Mouse (Mus musculus): ENCODE data around the gene Dhh. TPM values are rescaled to one million over a fixed set of nuclear protein-coding genes. Genes with fewer than 3 reads are reported as not detected.

Dhh gene
- polyA plus RNA-seq, 2 experiments = 0.08 TPM; not detected in 1

DNA sequence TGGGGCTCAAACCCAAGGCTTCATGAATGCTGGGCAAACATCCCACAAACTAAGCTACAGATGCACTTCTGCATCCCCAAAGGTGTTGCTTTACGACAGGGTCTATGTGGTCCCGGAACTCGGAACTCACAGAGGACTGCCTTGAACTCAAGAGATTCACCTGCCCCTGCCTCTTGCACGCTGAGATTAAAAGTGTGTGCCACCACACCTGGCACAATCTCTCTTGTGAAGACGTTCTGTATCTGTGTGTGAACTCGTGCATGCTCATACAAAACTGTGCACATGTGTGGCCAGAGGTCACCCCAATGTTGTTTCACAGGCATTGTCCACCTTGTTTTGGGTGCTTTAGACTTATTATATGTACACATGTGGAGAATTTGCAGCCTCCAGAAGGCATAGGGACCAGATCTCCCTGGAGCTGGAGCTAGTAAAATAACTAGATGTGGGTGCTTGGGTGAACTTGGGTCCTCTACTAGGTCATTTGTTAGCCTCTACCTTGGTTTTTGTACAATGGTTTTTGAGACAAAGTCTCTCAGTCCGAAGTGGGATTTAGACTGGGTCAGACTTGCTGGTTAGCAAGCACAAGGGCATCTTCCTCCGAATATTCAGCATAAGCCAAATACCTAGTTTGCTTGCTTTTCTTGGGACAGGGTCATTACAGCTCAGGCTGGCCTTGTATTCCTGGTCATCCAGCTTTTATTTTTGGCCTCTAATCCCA, 31.8 kb upstream of the Dhh start:
- 35% methylated on average over 8 of the region's 8 CpGs for WGBS (ENCODE audit: insufficient replicate concordance)
- H3K4me3 ChIP-seq (ENCODE audit: insufficient read depth in 1 of 2, low read depth in 2 of 2, low read length in 2 of 2) = no peak overlapping the region
- no peak overlapping the region for H3K9ac ChIP-seq (replicated peaks)
- TF ChIP-seq CTCF (IDR thresholded peaks at IDR 0.05; ENCODE audit: low read depth) = no peak
- H3K27me3 ChIP-seq (ENCODE audit: control insufficient read depth, insufficient read depth, low read length) = no peaks in the 10 kb centered on the region
- no peak overlapping the region for H3K4me2 ChIP-seq (ENCODE audit: low read depth)
- ATAC-seq (ENCODE audit: insufficient read depth) = no peak
- peaks cover 3 to 4% of the 10 kb centered on the region in 2 experiments; a peak in 3 of 4 replicates for H3K4me1 ChIP-seq (replicated peaks; ENCODE audit: control insufficient read depth in 2 of 2, insufficient read depth in 2 of 2, low read length in 1 of 2)
- H3K27ac ChIP-seq = no peak overlapping the region; the same call in 1 of the 2 replicates
- H3K36me3 ChIP-seq (replicated peaks; ENCODE audit: control insufficient read depth, insufficient read depth, low read depth) = peaks cover 19% of the 10 kb centered on the region
- no peak for DNase-seq (ENCODE audit: low read depth in 3 of 3, low spot score in 3 of 3)
- no peaks in the 10 kb centered on the region for H3K9me3 ChIP-seq (ENCODE audit: control insufficient read depth, low read length)

DNA sequence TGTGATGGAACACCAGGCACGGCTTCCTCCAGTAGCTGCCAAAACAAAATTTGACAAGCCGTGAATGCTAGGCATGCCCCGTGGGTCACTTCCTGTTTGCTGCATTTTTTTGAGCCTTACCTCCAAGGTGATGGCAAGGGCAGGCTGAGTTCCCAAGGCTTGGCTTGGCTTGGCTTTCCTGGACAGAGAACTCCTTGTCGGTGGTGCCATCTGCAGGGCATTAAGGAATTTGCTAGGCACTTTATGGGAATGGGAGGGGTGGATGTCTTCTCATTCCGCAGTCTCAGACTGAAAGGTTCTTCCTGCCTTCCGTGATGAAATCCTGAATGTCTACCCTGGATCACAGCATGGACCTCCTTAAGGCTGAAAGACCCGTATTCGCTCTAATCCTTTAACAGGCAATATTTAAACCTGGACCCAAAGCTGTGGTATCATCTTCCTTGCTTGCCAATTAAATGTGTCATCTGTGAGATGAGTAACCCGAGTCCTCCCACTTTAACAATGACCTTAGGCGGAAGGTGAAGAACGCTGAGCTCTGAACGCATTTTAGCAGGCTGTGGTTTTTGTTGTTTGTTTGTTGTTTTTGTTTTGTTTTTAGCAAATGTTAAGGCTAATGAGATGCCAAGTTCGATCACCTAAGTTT, 30.4 kb upstream of the Dhh start:
- DNase-seq (ENCODE audit: low read depth in 3 of 3, low spot score in 3 of 3) (no peak), ATAC-seq (ENCODE audit: insufficient read depth) (no peak)
- peak; percentile 75 for TF ChIP-seq CTCF (IDR thresholded peaks at IDR 0.05; ENCODE audit: low read depth)
- no peak for TF ChIP-seq EP300 (IDR thresholded peaks at IDR 0.05; ENCODE audit: low read depth)
- Histone ChIP-seq H3K36me3 (replicated peaks; ENCODE audit: control insufficient read depth, insufficient read depth, low read depth) (peaks cover 19% of the 10 kb centered on the region), H3K9ac (replicated peaks) (no peak overlapping the region), H3K9me3 (ENCODE audit: control insufficient read depth, low read length) (no peaks in the 10 kb centered on the region), H3K4me1 (replicated peaks; ENCODE audit: control insufficient read depth in 2 of 2, insufficient read depth in 2 of 2, low read length in 1 of 2) (peaks cover 0 to 4% of the 10 kb centered on the region in 2 experiments; a peak in 1 of 4 replicates), H3K27ac (no peak overlapping the region), H3K4me3 (ENCODE audit: insufficient read depth in 1 of 2, low read depth in 2 of 2, low read length in 2 of 2) (no peak overlapping the region), H3K4me2 (ENCODE audit: low read depth) (no peak overlapping the region), H3K27me3 (ENCODE audit: control insufficient read depth, insufficient read depth, low read length) (no peaks in the 10 kb centered on the region)
- 15% methylated on average over 13 of the region's 13 CpGs for WGBS (ENCODE audit: insufficient replicate concordance)

DNA sequence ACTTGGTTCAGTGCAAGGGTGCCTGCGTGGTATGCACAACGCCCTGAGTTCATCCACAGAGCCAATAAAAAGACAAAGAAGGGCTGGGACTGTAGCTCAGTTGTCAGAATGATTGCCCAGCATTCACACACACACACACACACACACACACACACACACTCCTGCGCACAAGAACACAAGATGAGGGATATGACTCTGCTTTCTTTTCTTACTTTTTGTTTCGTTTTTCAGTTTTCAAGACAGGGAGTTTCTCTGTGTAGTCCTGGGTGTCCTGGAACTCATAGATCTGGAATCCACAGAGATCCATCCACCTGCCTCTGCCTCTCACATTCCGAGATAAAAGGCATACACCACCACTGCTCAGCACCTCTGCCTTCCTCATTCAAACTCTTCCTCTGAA, 29.2 kb upstream of the Dhh start:
- WGBS (ENCODE audit: insufficient replicate concordance) = 71% methylated on average over 5 of the region's 5 CpGs
- no peak overlapping the region for H3K4me2 ChIP-seq (ENCODE audit: low read depth)
- H3K27ac ChIP-seq = no peak overlapping the region
- no peak overlapping the region for H3K9ac ChIP-seq (replicated peaks)
- DNase-seq (ENCODE audit: low read depth in 3 of 3, low spot score in 3 of 3) (no peak), ATAC-seq (ENCODE audit: insufficient read depth) (no peak)
- no peaks in the 10 kb centered on the region for H3K27me3 ChIP-seq (ENCODE audit: control insufficient read depth, insufficient read depth, low read length)
- TF ChIP-seq EP300 (IDR thresholded peaks at IDR 0.05; ENCODE audit: low read depth) (no peak), CTCF (IDR thresholded peaks at IDR 0.05; ENCODE audit: low read depth) (no peak)
- peaks cover 13% of the 10 kb centered on the region for H3K36me3 ChIP-seq (replicated peaks; ENCODE audit: control insufficient read depth, insufficient read depth, low read depth)
- H3K4me3 ChIP-seq (ENCODE audit: insufficient read depth in 1 of 2, low read depth in 2 of 2, low read length in 2 of 2) = no peak overlapping the region
- H3K4me1 ChIP-seq (replicated peaks; ENCODE audit: control insufficient read depth in 2 of 2, insufficient read depth in 2 of 2, low read length in 1 of 2) = peaks cover 0 to 7% of the 10 kb centered on the region in 2 experiments; a peak in 2 of 4 replicates
- no peaks in the 10 kb centered on the region for H3K9me3 ChIP-seq (ENCODE audit: control insufficient read depth, low read length)

DNA sequence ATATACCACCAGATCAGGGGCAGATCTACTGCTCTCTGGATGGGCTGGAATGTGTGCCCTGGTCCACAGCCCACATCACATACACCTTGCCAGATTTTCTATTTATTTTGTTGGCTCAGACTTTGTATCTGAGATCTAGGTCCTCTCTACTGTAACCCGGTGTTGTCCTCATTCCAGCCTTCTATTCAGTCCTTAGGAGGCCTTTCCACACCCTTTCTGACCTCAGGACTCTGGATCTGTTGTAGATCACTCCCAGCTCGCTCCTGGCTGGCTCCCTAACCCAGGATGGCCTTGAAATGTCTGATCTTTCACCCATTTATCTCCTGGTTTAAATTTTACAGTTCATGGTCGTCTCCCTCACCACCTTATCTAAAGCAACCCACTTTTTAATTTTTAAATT, 26.3 kb upstream of the Dhh start:
- H3K27ac ChIP-seq = no peak overlapping the region
- H3K36me3 ChIP-seq (replicated peaks; ENCODE audit: control insufficient read depth, insufficient read depth, low read depth) = no peaks in the 10 kb centered on the region
- DNase-seq (ENCODE audit: low read depth in 3 of 3, low spot score in 3 of 3) = no peak
- H3K9me3 ChIP-seq (ENCODE audit: control insufficient read depth, low read length) = no peaks in the 10 kb centered on the region
- peaks cover 0 to 7% of the 10 kb centered on the region in 2 experiments; a peak in 1 of 4 replicates for H3K4me1 ChIP-seq (replicated peaks; ENCODE audit: control insufficient read depth in 2 of 2, insufficient read depth in 2 of 2, low read length in 1 of 2)
- no peaks in the 10 kb centered on the region for H3K27me3 ChIP-seq (ENCODE audit: control insufficient read depth, insufficient read depth, low read length)
- no peak for TF ChIP-seq CTCF (IDR thresholded peaks at IDR 0.05; ENCODE audit: low read depth)
- TF ChIP-seq EP300 (IDR thresholded peaks at IDR 0.05; ENCODE audit: low read depth) = no peak
- no peak overlapping the region for H3K9ac ChIP-seq (replicated peaks)
- WGBS (ENCODE audit: insufficient replicate concordance) = 42% methylated on average over 3 of the region's 3 CpGs
- H3K4me2 ChIP-seq (ENCODE audit: low read depth) = no peak overlapping the region
- H3K4me3 ChIP-seq (ENCODE audit: insufficient read depth in 1 of 2, low read depth in 2 of 2, low read length in 2 of 2) = no peak overlapping the region
- ATAC-seq (ENCODE audit: insufficient read depth) = no peak

DNA sequence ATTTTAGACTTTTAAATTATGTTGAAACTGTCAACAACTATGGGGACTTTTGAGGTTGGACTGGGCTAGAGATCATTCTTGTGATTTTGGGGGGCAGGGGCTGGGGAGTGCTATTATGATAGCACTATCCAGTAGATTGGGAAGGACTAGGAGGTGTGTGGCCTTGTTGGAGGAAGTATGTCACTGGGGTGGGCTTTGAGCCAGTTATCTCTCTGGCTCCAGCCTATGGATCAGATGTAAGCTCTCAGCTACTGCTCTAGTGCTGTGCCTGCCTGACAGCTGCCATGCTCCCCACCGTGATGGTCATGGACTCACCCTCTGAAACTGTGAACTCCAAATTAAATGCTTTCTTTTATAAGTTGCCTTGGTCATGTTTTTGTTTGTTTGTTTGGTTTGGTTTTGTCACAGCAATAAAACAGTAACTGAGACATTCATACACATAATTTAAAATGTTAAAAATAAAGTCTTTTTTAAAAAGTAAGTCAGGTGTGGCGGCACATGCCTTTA, 24.7 kb upstream of the Dhh start:
- H3K27ac ChIP-seq = no peak overlapping the region

More for the DNA sequence above, 24.7 kb upstream of the Dhh start:
- Histone ChIP-seq H3K9ac (replicated peaks) (no peak overlapping the region), H3K4me2 (ENCODE audit: low read depth) (no peak overlapping the region), H3K36me3 (replicated peaks; ENCODE audit: control insufficient read depth, insufficient read depth, low read depth) (no peaks in the 10 kb centered on the region), H3K9me3 (ENCODE audit: control insufficient read depth, low read length) (no peaks in the 10 kb centered on the region), H3K4me1 (replicated peaks; ENCODE audit: control insufficient read depth in 2 of 2, insufficient read depth in 2 of 2, low read length in 1 of 2) (peaks cover 4 to 7% of the 10 kb centered on the region in 2 experiments; a peak in 3 of 4 replicates), H3K4me3 (ENCODE audit: insufficient read depth in 1 of 2, low read depth in 2 of 2, low read length in 2 of 2) (no peak overlapping the region), H3K27me3 (ENCODE audit: control insufficient read depth, insufficient read depth, low read length) (no peaks in the 10 kb centered on the region)
- WGBS (ENCODE audit: insufficient replicate concordance) = 59% methylated on average over 2 of the region's 2 CpGs
- ATAC-seq (ENCODE audit: insufficient read depth) (no peak), DNase-seq (ENCODE audit: low read depth in 3 of 3, low spot score in 3 of 3) (no peak)
- TF ChIP-seq CTCF (IDR thresholded peaks at IDR 0.05; ENCODE audit: low read depth) (no peak), EP300 (IDR thresholded peaks at IDR 0.05; ENCODE audit: low read depth) (no peak)

Data from liver, embryonic 14.5 days (tissue).